Mouse (Mus musculus) stomach, embryonic 14.5 days (tissue): Measurements from ENCODE around the gene Cma1. TPM values are rescaled to one million over a fixed set of nuclear protein-coding genes. Genes with fewer than 3 reads are reported as not detected.

Experiments
- ATAC-seq: fragments of 200-750 bp; cut with Nextera tagmentation; 2 replicates; pipeline ENCODE4 v1.8.0; 2017; ENCODE audit warnings: low read depth, moderate TSS enrichment; ENCODE audit not compliant: insufficient number of reproducible peaks, insufficient read depth, low FRiP score
- H3K27ac ChIP-seq: fragments of 300-500 bp; sonication (generic); 2 replicates; pipeline ENCODE4 v1.5.1; 2014; ENCODE audit warnings: mild to moderate bottlenecking, low read length, moderate library complexity, mixed read lengths
- H3K27me3 ChIP-seq: fragments of 300-500 bp; sonication (generic); 2 replicates; pipeline ENCODE4 v1.6.1; 2014; ENCODE audit warnings: low read length, control low read depth, mixed read lengths; ENCODE audit not compliant: control insufficient read depth, insufficient read depth
- H3K36me3 ChIP-seq: fragments of 300-500 bp; sonication (generic); 2 replicates; pipeline ENCODE4 v1.6.1; 2014; ENCODE audit warnings: mild to moderate bottlenecking, control low read depth, low read length, moderate library complexity, mixed read lengths; ENCODE audit not compliant: control insufficient read depth, insufficient read depth
- H3K4me1 ChIP-seq: fragments of 300-500 bp; sonication (generic); 2 replicates; pipeline ENCODE4 v1.6.1; 2014; ENCODE audit warnings: low read length, control low read depth, mixed read lengths; ENCODE audit not compliant: control insufficient read depth, insufficient read depth
- H3K4me2 ChIP-seq: fragments of 300-500 bp; sonication (generic); replicated peaks from 2 replicates; pipeline ENCODE4 v1.6.1; 2014; ENCODE audit warnings: low read depth, low read length, control low read depth
- H3K4me3 ChIP-seq: fragments of 300-500 bp; sonication (generic); 2 replicates; pipeline ENCODE4 v1.5.1; 2014; ENCODE audit warnings: low read depth, low read length, control low read depth
- H3K9ac ChIP-seq: fragments of 300-500 bp; sonication (generic); replicated peaks from 2 replicates; pipeline ENCODE4 v1.6.1; 2014; ENCODE audit warnings: low read depth, mild to moderate bottlenecking, control low read depth, low read length, moderate library complexity, mixed read lengths
- H3K9me3 ChIP-seq: fragments of 300-500 bp; sonication (generic); 2 replicates; pipeline ENCODE4 v1.6.1; 2016; ENCODE audit warnings: low read depth, low read length, control low read depth; ENCODE audit not compliant: control insufficient read depth
- WGBS: fragments of 180-500 bp; shearing (Covaris S2); extraction: QIAGEN DNeasy Blood & Tissue Kit; methylation state at CpG from one replicate; pipeline ENCODE4 v1.1.7; 2014; 5-methylcytosine and 5-hydroxymethylcytosine counted together
- polyA plus RNA-seq: library from polyadenylated mRNA; unstranded; fragments of >200 nt; fragmentation: Nextera tagmentation; extraction: Ambion mirVana; gene quantifications from 2 replicates; pipeline ENCODE4 v1.2.1, GENCODE M21; 2014

The Cma1 gene
- polyA plus RNA-seq, 1 experiment from 2014 or later = 3.4 TPM

DNA sequence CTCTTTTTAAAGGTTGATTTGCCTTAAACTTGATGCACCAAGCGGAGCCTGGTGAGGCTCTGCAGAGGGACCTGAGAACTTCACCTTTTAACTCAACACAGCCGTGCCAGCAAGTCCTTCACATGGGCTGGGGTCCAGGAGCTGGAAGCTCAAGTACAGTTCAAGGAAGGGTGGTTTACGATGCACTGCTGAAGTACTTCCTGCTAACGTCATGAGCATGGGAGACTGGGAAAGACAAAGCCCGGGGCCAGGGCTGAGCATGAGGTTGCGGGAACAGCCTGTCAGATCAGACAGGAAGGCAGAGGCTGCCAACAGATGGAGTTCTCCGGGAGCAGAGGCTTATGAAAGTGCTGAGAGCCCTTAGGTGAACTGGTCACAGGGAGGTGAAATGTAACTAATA lies 10.9 kb downstream of the Cma1 start:
- H3K9me3 ChIP-seq = no peaks in the 10 kb centered on the region
- no peak overlapping the region for H3K27ac ChIP-seq
- no peaks in the 10 kb centered on the region for H3K27me3 ChIP-seq
- H3K9ac ChIP-seq = no peak overlapping the region
- H3K4me3 ChIP-seq = no peak overlapping the region
- peak; percentile 23; the same call in 1 of the 2 replicates for ATAC-seq
- H3K36me3 ChIP-seq = no peaks in the 10 kb centered on the region
- H3K4me2 ChIP-seq = no peak overlapping the region
- WGBS = 25% methylated on average over 7 of the region's 7 CpGs
- H3K4me1 ChIP-seq = no peaks in the 10 kb centered on the region

GRCm38 (mm10) chr14:55929263-55929997 lies 15.0 kb downstream of the Cma1 start:
- H3K27me3 ChIP-seq = no peaks in the 10 kb centered on the region
- H3K4me1 ChIP-seq = no peaks in the 10 kb centered on the region
- no peak for ATAC-seq
- WGBS = 69% methylated on average over 12 of the region's 12 CpGs
- no peak overlapping the region for H3K4me2 ChIP-seq
- no peak overlapping the region for H3K9ac ChIP-seq
- H3K36me3 ChIP-seq = no peaks in the 10 kb centered on the region
- H3K27ac ChIP-seq = no peak overlapping the region
- H3K9me3 ChIP-seq = no peaks in the 10 kb centered on the region
- no peak overlapping the region for H3K4me3 ChIP-seq

- H3K4me2 ChIP-seq = no peak overlapping the region
- WGBS = 87% methylated on average over 4 of the region's 4 CpGs
- no peaks in the 10 kb centered on the region for H3K36me3 ChIP-seq
- H3K9me3 ChIP-seq = no peaks in the 10 kb centered on the region
- no peak overlapping the region for H3K27ac ChIP-seq
- H3K4me1 ChIP-seq = no peaks in the 10 kb centered on the region
- H3K27me3 ChIP-seq = no peaks in the 10 kb centered on the region
- ATAC-seq = no peak
- H3K9ac ChIP-seq = no peak overlapping the region
- no peak overlapping the region for H3K4me3 ChIP-seq
Observed at GRCm38 (mm10) chr14:55926847-55927246, 17.6 kb downstream of the Cma1 start.

DNA sequence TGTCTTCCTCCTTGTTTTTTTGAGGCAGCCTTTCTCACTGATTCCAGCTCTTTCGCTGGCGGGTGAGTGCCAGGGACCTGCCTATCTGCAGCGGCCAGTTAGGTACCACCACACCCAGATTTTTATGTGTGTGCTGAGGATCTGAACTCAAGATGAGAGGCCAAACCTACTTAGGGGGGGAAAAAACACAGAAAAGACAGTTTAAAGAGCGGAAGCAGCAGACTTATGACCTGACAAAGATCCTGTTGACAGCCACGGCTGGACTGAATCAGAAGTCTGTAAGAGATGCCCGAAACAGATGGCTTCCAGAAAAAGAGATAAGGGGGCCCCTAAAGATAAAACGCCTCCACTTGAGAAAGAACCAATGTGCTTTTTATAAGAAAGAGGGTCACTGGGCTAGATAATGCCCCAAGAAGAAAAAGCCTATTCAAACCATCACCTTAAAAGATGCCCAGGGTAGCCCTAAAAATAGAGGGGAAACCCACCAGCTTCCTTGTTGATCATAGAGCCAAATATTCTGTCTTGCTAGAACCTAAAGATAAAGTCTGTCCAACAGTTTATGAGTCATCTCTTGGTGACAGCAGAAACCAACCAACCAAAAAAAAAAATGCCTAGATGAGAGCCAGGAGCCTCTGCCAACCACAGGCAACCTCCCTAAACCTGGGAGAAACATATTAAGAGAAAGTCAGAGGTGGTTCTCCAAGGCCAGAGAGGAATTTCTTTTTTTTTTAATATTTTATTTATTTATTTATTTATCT lies 21.8 kb downstream of the Cma1 start:
- no peaks in the 10 kb centered on the region for H3K36me3 ChIP-seq
- no peak overlapping the region for H3K4me2 ChIP-seq
- no peaks in the 10 kb centered on the region for H3K27me3 ChIP-seq
- whole genome bisulfite sequencing = 47% methylated on average over 7 of the region's 7 CpGs
- no peak overlapping the region for H3K9ac ChIP-seq
- H3K9me3 ChIP-seq = no peaks in the 10 kb centered on the region
- no peak overlapping the region for H3K27ac ChIP-seq
- no peaks in the 10 kb centered on the region for H3K4me1 ChIP-seq
- no peak for ATAC-seq
- H3K4me3 ChIP-seq = no peak overlapping the region

DNA sequence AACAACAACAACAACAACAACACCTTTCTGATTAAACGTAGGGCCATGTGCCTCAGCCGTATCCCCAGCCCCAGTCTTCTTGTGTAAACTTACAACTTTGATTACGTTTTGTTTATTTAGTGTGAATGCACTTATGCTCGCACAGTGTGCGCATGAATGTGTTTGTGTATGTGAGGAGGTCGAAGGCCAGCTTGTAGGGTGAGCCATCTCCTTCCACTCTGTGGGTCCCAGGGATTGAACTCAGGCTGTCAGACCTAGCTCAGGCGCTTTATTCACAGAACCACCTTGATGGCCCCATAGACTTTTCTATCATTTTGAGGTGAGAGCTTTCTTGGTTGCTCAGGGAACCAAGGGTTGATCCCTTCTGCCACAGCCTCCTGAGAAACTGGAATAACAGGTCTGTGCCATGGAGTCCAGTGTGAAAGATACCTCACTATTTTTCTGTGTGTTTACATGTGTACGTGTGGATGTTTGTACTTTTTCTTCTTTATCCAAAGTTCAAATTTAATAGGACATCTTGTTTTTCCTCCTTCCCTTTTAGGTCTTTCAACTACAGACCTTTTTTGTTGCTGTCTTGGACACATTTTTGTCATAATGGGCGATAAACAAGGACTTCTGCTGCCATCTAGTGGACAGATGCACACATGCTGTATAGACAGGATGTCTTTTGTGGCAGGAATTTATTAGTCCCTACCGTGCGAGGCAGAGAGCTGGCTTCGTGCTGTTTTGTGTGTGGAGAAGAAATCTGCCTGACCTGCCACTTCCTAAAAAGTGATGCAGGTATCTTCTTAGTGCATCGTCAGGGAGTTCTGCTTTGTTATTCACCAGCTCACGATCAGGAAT lies 26.0 kb downstream of the Cma1 start:
- Histone ChIP-seq H3K27me3 (no peaks in the 10 kb centered on the region), H3K4me1 (no peaks in the 10 kb centered on the region), H3K4me2 (no peak overlapping the region), H3K9ac (no peak overlapping the region), H3K9me3 (no peaks in the 10 kb centered on the region), H3K4me3 (no peak overlapping the region), H3K27ac (no peak overlapping the region), H3K36me3 (no peaks in the 10 kb centered on the region)
- peak; percentile 78 for ATAC-seq
- WGBS = 16% methylated on average over 14 of the region's 14 CpGs

DNA sequence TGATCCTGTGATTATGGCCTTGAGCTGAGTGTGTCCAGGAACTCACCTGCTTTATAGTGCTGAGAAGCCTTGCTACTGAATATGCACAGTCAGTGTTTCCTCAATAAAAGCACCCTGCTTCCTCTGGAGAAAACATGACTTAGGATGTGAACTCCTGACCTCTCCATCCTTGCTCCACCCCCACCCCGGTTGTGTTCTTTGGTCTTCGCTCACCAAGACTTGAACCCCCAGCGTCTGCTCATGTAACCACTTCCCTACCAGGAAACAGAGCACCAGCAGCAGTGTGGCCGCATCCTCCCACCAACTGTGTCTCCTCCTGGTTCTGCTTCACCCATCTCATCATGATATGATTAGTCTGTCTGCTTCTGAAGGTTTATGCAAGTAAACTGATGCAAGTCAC lies 31.1 kb downstream of the Cma1 start:
- no peak overlapping the region for H3K27ac ChIP-seq
- H3K9ac ChIP-seq = no peak overlapping the region
- H3K27me3 ChIP-seq = no peaks in the 10 kb centered on the region
- no peak overlapping the region for H3K4me2 ChIP-seq
- no peaks in the 10 kb centered on the region for H3K9me3 ChIP-seq
- 61% methylated on average over 4 of the region's 4 CpGs for WGBS
- ATAC-seq = no peak
- no peaks in the 10 kb centered on the region for H3K4me1 ChIP-seq
- no peak overlapping the region for H3K4me3 ChIP-seq
- no peaks in the 10 kb centered on the region for H3K36me3 ChIP-seq

- no peak for ATAC-seq
Observed at GRCm38 (mm10) chr14:55905518-55905917, 39.0 kb downstream of the Cma1 start.

DNA sequence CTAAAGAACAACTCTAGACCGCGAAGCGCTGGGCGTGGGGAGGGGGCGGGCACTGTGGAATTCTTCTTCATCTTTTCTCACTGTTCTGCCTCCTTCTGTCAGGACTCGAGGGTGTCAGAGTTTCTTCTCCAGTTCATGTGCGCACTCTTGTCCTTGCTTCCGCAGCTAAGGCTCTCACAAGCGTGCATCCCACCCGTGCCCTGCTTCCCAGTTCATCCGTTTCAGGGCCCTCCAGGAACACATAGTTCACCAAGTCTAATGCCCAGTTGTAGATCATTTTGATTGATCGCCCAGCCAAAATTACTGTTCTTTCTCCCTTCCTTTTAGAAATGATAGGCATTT lies 44.1 kb downstream of the Cma1 start:
- no peaks in the 10 kb centered on the region for H3K9me3 ChIP-seq
- H3K4me3 ChIP-seq = peak overlapping the region; percentile 36
- H3K9ac ChIP-seq = peak overlapping the region; percentile 37
- H3K4me1 ChIP-seq = peaks cover 13% of the 10 kb centered on the region; the same call in 1 of the 2 replicates
- 6% methylated on average over 12 of the region's 12 CpGs for WGBS
- H3K36me3 ChIP-seq = peaks cover 30% of the 10 kb centered on the region
- peak overlapping the region; percentile 87 for H3K27ac ChIP-seq
- no peak for ATAC-seq
- H3K4me2 ChIP-seq = peak overlapping the region; percentile 85
- H3K27me3 ChIP-seq = no peaks in the 10 kb centered on the region

More at GRCm38 (mm10) chr14:55905518-55905917, 39.0 kb downstream of the Cma1 start:
- peaks cover 7% of the 10 kb centered on the region; the same call in 1 of the 2 replicates for H3K4me1 ChIP-seq
- WGBS = 29% methylated on average over 1 of the region's 1 CpGs
- H3K4me2 ChIP-seq = no peak overlapping the region
- no peak overlapping the region for H3K4me3 ChIP-seq
- no peaks in the 10 kb centered on the region for H3K9me3 ChIP-seq
- no peak overlapping the region for H3K27ac ChIP-seq
- no peaks in the 10 kb centered on the region for H3K27me3 ChIP-seq
- H3K36me3 ChIP-seq = no peaks in the 10 kb centered on the region
- H3K9ac ChIP-seq = no peak overlapping the region
